Mouse (Mus musculus) bone marrow, adult 2 months (tissue): ENCODE measurements at regions not wholly inside any gene's neighbourhood (a gene's known extent, or its start where the extent isn't known, plus 50 kb on each side); places are given as distances from the start of the nearest gene placed in this dataset.

Source experiments
- CTCF ChIP-seq: fragments of 200-500 bp; IDR thresholded peaks from 2 replicates; pipeline ENCODE4 v1.5.1; 2011; ENCODE audit warnings: low read length, control low read depth; ENCODE audit not compliant: control insufficient read depth, insufficient read depth
- POLR2A ChIP-seq: fragments of 200-500 bp; IDR thresholded peaks from 2 replicates; pipeline ENCODE4 v1.6.1; 2011; ENCODE audit warnings: low read depth, mild to moderate bottlenecking, control low read depth, low read length, borderline replicate concordance; ENCODE audit not compliant: control insufficient read depth

- no peak for TF ChIP-seq CTCF
- no peak for TF ChIP-seq POLR2A
Observed at GRCm38 (mm10) chr15:59785981-59786380, 230.4 kb downstream of the 4933412E24Rik start.
